ENCODE assay signal across 10 mouse cellular contexts in the genomic region with DNA sequence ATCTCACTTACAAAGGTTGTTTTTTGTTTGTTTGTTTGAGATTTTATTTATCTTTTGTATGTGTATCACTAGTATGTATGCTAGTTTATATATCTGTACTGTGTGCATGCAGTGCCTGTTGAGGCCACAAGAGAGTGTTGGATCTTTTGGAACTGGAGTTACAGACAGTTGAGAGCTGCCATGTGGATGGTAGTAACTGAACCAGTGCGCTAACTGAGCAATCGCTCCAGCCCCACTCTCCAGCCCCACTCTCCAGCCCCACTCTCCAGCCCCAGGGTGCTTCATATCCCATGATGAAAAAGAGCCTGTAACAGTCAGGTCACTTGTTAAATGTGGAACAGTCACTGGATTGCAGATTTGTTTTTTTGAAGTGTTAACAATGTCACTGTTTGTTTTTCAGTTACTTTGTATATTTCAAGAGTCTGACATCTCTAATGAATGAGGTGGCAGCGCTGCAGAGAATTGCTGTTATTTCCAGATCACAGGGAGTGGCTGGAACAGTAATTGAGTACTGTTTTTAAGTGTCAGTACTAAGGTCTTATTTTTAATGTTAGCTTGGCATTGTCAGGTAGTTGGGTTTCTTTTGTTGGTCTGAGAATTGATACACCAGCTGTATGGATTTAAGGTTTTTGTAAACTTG. TPM values are rescaled to one million over a fixed set of nuclear protein-coding genes. Genes with fewer than 3 reads are reported as not detected.
DNase-seq lines count a peak whose midpoint lies in the region; ATAC-seq and TF ChIP-seq lines count a peak whose summit lies in the region.
"Had no signal": no experiment of that assay in that cellular context is flagged by ENCODE, and none has a peak within 500 bp of the region (broad histone marks: within the 10 kb centered on the region; RNA-seq: fewer than 3 reads in every experiment).

No protein-coding gene starts in this region.

- intact Hi-C loops in left cerebral cortex, postnatal 36 days (cut with DNase I) = no loop called here

- WGBS in kidney, postnatal 0 days = 65% methylated on average over 3 of the region's 3 CpGs
- 64% methylated on average over 3 of the region's 3 CpGs for WGBS in hindbrain, embryonic 14.5 days

- H3K27ac ChIP-seq in kidney, postnatal 0 days = no peak overlapping the region
- no peak overlapping the region for H3K27ac ChIP-seq in hindbrain, embryonic 14.5 days

- H3K27me3 ChIP-seq in kidney, postnatal 0 days (ENCODE audit: insufficient read depth, low read length) = no peaks in the 10 kb centered on the region
- no peaks in the 10 kb centered on the region for H3K27me3 ChIP-seq in Patski
- H3K27me3 ChIP-seq in hindbrain, embryonic 14.5 days (ENCODE audit: control insufficient read depth, insufficient read depth, low read length) = no peaks in the 10 kb centered on the region

- H3K9me3 ChIP-seq in kidney, postnatal 0 days (replicated peaks; ENCODE audit: low read length) = no peaks in the 10 kb centered on the region
- H3K9me3 ChIP-seq in hindbrain, embryonic 14.5 days (ENCODE audit: control insufficient read depth, low read length) = no peaks in the 10 kb centered on the region

- 0 out of 2 replicates have a peak overlapping the region, but pooled peaks have one; percentile 16 for H3K4me2 ChIP-seq in kidney, postnatal 0 days (ENCODE audit: low read length)
- peak overlapping the region; percentile 96; the same call in 1 of the 2 replicates for H3K4me2 ChIP-seq in hindbrain, embryonic 14.5 days (replicated peaks)

- no peak overlapping the region for H3K4me3 ChIP-seq in kidney, postnatal 0 days (replicated peaks; ENCODE audit: low read depth, low read length)
- H3K4me3 ChIP-seq in hindbrain, embryonic 14.5 days (replicated peaks; ENCODE audit: low read length) = no peak overlapping the region

- no peaks in the 10 kb centered on the region for H3K36me3 ChIP-seq in kidney, postnatal 0 days (ENCODE audit: insufficient read depth, low read length)
- H3K36me3 ChIP-seq in hindbrain, embryonic 14.5 days (replicated peaks; ENCODE audit: control insufficient read depth, insufficient read depth) = no peaks in the 10 kb centered on the region

- H3K9ac ChIP-seq in kidney, postnatal 0 days (ENCODE audit: low read depth, low read length) = no peak overlapping the region
- no peak overlapping the region for H3K9ac ChIP-seq in hindbrain, embryonic 14.5 days

- CTCF ChIA-PET in Patski (lab: Charles Lee) = interaction anchor here (0.5 to 3.7 kb wide), 4 partner anchors 14 to 22 kb away, joined by 3 to 12 read pairs (median 4); no protein-coding TSS in a partner anchor

- POLR2A ChIA-PET in Patski (lab: Charles Lee) = interaction anchor here (0.6 kb wide), 1 partner anchor 46 kb away, joined by 3 read pairs; no protein-coding TSS in a partner anchor

- no peak for ATAC-seq in kidney, postnatal 0 days (replicated peaks; ENCODE audit: low FRiP score, low read depth)
- ATAC-seq in Patski = no peak
- ATAC-seq in hindbrain, embryonic 14.5 days (ENCODE audit: low FRiP score) = no peak
- peak; percentile 25 for ATAC-seq in megakaryocyte progenitor cell, adult 5-6 weeks (replicated peaks; ENCODE audit: poor library complexity)
- ATAC-seq: activated CD4-positive, CD25-positive, alpha-beta regulatory T cell, adult 4 months had no signal

- peaks cover 21% of the 10 kb centered on the region for H3K4me1 ChIP-seq in kidney, postnatal 0 days (replicated peaks; ENCODE audit: insufficient read depth, low read length)
- peaks cover 33% of the 10 kb centered on the region for H3K4me1 ChIP-seq in hindbrain, embryonic 14.5 days (replicated peaks; ENCODE audit: control insufficient read depth, insufficient read depth, low read length)

- DNase-seq in kidney, postnatal 0 days (ENCODE audit: low spot score) = no peak
- no peak for DNase-seq in kidney, adult 18-20 months
- no peak for DNase-seq in Patski (ENCODE audit: low read depth, low spot score)
- DNase-seq in hindbrain, embryonic 14.5 days (ENCODE audit: low spot score) = no peak
- no peak for DNase-seq in spleen, postnatal 10 days (ENCODE audit: low spot score in 2 of 2)
- no peak for DNase-seq in left cerebral cortex, postnatal 36 days (ENCODE audit: low spot score in 2 of 2)
- DNase-seq in ovary, postnatal 14 days (ENCODE audit: low spot score) = no peak
- DNase-seq: cerebellum, adult 9-11 months had no signal

- in situ Hi-C loops in Patski (cut with MboI; ENCODE audit: low pct_unique_long_range_greater_than_20kb) = no loop called here

- TF ChIP-seq CTCF in kidney, postnatal 0 days (IDR thresholded peaks at IDR 0.05; ENCODE audit: low read depth) = peak; percentile 38; the same call in 1 of the 2 replicates
- peak; percentile 25 for TF ChIP-seq CTCF in Patski (IDR thresholded peaks at IDR 0.05)

RNA-seq across cellular contexts. Expression of gene Msl2, which starts 6.3 kb away (rescaled TPM):
- polyA plus RNA-seq in kidney, postnatal 0 days (2015; fragmentation: Nextera tagmentation; extraction: Ambion mirVana) = 5.7 and 6.5 TPM in 2 replicates
- 24.6 TPM for polyA plus RNA-seq in Patski (2021)
- 6.0 and 7.8 TPM in 2 replicates for polyA plus RNA-seq in hindbrain, embryonic 14.5 days (2014; fragmentation: Nextera tagmentation; extraction: Ambion mirVana)
- 94.2 and 94.6 TPM in 2 replicates for total RNA-seq in megakaryocyte progenitor cell, adult 5-6 weeks (2015)
- 37.1 and 45.2 TPM in 2 replicates for total RNA-seq in megakaryocyte progenitor cell, adult 5-6 weeks (2017)
- 10 to 100 TPM; 61.5 to 63.2 TPM for total RNA-seq in left cerebral cortex, postnatal 36 days (2021)

RNA-seq across cellular contexts. Expression of gene Pccb, which starts 45.5 kb away (rescaled TPM):
- 42.0 and 48.5 TPM in 2 replicates for polyA plus RNA-seq in kidney, postnatal 0 days (2015; fragmentation: Nextera tagmentation; extraction: Ambion mirVana)
- 70.8 TPM for polyA plus RNA-seq in Patski (2021)
- polyA plus RNA-seq in hindbrain, embryonic 14.5 days (2014; fragmentation: Nextera tagmentation; extraction: Ambion mirVana) = 24.2 and 24.9 TPM in 2 replicates
- 19.4 and 21.7 TPM in 2 replicates for total RNA-seq in megakaryocyte progenitor cell, adult 5-6 weeks (2015)
- 16.0 and 18.2 TPM in 2 replicates for total RNA-seq in megakaryocyte progenitor cell, adult 5-6 weeks (2017)
- 10 to 100 TPM; 37.6 to 44.2 TPM for total RNA-seq in left cerebral cortex, postnatal 36 days (2021)
